Mouse (Mus musculus) embryo, embryonic 10 days (tissue): ENCODE measurements around the gene Nkain2.

Source experiments
- DNase-seq: peaks from one replicate; pipeline ENCODE4 v3.0.0-alpha.2; 2015; ENCODE audit warnings: low spot score

Nkain2 gene

DNA sequence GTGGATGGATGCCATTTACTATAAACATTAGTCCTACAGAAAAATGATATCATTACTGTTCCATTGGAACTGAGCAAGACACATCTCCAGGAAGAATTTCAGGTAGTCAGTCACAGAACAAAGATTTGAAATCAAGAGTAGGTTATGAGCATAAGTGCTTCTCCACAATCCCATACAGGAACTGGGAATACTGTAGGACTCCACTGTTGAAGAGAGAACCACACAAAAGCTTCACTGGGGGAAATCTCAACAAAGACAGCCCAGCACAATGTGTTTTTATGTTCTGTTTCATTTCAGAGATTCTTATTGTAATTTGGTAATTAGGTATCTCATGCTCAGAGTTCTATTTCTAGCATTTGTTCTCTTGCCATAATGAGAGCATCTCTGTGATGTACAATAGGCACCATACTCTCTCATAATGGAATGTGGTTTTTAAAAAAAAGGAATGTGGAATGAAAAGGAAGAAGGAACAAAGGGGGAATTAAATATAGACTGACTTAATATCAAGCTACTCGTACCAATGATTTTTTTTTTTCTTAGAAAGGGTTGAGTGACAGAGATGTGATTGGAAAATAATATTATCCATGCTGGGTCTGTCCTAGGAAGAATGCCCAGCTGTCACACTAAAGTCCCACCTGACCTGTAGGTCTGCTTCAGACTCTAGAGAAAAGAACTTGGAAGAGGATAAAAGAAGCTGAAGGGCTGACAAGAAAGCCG lies 313.5 kb downstream of the Nkain2 start:
- DNase-seq, result no peak

DNA sequence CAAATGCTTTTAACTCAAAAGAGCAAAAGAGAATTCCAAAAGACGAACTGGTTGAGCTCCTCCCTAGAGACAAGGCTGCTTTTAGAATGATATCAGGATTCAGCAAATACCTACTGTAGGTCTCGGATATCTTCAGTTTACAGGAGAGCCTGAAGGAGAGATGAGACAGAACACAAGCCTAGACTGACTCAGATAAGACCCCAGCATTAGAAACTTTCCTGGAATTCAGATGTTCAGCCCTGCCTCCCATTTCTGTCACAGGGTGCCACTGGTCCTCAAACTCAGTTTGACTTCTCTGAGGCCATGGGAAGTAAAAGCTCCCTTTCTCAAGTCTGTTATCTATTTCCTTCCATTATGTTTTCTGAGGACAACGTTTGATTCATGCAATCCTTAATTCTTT lies 332.6 kb downstream of the Nkain2 start:
- no peak for DNase-seq

DNA sequence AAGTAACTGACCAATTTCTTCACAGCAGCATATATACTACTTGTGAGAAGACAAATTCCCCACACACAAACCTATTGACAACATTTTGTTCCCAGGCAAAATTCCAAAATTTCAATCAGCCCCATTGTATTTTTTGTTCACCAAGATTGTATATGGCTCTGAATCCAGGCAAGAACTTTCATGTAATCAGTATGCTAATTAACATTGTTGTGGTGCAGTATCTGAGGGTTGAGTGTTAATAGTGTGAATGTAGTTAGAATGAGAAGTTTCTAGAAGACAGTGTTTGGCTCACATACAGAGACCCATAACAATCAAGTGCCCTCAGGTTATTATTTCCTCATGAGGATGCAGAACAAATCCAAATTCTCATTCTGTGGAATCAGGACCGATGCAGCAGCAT lies 354.2 kb downstream of the Nkain2 start:
- DNase-seq, result no peak

DNA sequence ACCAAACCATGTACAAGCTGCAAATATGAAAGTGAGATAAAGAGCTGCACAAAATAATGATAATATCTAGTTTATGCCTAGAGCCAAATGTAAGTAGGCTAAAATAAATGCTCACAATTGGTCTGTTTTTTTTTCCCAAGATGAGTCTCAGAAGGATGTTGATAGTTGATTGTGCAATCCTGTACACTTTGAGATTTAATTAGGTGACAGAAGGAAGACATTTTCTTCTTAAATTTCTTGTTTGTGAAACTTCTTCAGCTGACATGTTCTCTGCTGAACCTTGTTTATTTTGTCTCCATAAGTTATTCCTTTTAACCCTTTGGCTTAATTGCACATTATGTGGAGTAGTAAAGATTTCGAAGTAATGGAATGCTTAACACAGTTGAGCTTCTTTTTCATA lies 379.4 kb downstream of the Nkain2 start:
- DNase-seq, result no peak

DNA sequence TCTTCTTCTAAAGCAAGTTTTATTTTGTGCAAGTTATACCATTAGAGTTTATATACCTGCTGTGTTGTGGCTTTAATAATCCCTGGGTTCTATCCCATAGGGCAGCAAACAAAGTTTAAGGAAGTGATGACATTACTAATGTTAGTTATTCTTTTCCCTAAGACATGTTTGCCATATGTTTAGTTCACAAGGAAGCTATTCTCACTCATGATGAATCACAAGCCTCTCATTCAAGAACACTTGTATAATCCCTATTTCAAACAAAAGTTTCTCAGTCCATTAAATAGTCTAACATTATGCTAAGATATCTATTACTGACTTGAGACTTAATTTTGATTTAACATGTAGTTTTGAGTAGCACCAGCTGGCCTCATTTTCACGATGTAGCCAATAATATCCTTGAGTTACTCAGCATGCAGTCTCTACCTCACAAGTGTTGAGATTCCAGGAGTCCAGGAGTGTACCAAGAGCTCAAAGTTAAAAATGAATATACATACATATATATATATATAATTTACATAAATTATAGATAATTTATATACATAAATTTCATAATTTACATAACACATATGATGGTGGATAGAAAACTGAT lies 395.6 kb downstream of the Nkain2 start:
- DNase-seq, result no peak

DNA sequence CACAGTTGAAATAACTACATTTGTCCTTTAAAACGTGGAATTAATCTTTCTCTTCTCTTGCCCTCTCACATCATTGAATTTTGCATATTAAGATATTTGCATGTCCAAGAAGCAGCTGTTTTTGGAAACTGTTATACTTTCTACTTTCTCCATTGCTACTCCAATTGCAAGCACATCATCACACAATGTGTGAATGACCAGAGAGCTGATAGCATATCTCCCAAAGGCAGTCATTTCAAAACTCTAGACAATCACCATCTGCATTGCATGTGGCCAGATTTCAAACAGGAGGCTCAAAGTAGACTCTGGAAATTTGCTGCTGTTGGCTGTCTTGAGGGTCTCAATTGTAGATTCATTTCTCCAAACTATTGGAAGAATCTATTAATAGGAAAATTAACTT lies 396.7 kb downstream of the Nkain2 start:
- no peak for DNase-seq

DNA sequence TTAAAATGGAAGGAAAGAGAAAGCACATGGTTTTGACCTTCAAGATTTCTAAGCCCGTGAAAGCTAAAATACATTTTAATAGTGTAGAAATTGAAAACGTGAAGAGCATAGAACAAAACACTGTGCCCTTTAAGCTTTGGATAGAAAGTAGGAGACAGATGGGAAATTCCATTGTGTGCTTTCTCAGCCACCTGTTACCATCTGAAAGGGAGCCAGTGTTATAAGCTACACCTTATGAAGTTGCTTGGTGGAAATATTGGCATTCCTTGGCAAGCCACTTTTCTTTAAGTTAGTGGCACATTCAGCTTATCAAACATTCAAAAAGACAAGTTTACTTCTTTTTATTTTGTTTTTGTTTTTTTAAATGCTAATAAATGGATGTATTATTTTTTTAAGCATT lies 427.5 kb downstream of the Nkain2 start:
- DNase-seq, result no peak

DNA sequence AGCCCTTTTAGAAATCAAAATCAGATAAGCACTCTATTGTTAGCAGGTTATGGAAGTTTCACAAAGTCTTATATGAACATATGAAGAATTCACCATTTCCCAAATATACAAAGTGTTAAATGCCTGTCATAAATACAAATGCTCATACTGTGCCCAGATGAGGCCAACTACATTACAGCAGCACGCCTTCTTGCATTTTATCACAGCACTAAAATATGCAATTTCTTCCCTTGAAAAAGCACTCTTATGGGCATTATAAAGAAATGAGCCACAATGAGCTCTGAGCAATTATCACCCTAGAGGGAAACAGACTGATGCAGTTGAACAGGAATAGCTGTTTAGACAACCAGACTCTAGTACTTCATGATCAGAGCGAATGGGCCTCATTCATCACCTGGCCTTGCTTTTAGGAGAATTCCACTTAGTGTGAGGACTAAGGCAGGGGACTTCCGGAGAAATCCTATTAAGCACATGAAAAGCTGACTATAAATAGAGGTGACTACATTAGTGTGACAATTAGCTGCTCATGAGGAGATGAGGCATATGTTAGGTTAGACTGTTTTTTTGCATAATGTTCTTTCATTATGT lies 450.2 kb downstream of the Nkain2 start:
- DNase-seq, result no peak

DNA sequence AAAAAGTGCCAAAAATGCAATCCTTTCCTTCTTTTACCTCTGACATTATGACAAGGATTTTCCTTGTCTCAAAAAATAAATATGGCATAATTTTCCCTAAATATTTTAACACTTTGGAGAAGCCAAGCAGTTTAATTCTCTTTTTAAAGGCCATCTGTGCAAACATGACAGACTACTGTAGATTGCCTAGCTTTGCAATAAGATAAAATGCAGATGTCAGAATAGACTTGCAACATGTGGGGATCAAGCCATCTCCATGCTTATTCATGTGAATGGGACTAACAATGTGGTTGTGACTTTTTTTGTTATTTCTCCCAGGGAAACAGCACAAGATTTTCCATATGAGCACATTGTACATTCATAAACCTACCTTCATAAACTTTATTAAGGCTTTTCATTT lies 476.0 kb downstream of the Nkain2 start:
- DNase-seq, result no peak

DNA sequence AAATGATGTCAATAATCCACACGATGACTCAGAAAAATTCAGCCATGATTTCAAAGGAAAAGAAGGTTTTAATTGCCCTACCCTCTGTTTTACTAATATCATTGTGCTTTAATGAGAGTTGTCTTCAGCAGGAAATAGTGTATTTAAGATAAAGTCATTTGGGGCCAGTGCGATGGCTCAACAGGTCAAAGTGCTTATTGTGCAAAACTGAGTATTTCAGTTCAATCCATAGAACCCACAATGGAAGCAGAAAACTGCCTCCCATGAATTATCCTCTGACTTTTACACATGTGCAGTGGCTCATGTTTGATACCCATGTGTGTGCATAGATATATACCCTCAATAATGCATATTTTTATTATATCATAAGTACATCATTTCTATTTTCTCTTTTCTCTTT lies 478.9 kb downstream of the Nkain2 start:
- DNase-seq, result no peak

DNA sequence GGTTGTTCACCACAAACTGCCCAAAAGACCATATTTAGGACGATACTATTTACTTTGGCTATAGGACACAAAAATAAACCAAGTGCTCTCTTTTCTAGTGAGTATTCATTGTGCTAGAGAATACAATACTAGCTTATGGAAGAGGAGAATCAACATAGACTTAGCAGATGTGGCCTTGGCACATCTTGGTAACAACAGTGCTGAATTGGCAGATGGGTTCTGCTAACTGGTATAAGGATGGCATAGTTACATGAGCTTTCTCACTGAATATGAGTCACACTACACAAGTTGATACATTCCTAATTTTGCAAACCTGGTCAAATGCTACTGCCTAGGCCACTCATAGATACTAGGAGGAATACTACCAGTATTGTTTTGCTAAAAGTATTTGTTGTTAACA lies 489.3 kb downstream of the Nkain2 start:
- DNase-seq, result no peak

DNA sequence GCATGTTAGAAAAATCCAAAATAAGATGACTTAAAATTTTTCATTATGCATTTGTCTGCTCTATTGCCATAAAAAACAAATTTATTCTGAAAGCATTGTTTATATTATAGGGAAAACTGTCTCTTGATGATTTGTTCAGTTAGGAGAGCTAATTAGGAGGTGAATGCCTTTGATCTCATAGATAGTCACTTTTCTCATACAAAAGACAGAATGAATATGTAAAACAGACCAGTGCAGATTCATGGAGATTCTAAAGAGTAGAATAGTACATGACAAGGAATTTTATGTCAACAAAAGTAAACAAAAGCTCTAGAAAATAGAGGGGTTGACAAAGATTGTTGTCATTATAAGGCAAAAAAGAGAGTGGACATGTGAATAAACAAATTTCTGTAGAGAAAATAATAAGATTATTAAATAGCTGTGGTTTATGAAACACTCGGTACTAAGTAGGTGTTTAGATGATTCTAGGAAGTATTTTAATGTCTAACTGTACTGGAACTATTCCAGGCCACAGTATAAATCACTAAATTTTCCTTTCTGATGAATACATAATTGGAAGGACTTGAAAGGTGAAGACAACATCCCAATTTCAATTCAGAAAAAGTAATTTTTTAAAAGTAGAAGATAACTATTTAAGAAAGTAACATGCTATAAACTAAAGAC lies 496.3 kb downstream of the Nkain2 start:
- DNase-seq, result no peak

DNA sequence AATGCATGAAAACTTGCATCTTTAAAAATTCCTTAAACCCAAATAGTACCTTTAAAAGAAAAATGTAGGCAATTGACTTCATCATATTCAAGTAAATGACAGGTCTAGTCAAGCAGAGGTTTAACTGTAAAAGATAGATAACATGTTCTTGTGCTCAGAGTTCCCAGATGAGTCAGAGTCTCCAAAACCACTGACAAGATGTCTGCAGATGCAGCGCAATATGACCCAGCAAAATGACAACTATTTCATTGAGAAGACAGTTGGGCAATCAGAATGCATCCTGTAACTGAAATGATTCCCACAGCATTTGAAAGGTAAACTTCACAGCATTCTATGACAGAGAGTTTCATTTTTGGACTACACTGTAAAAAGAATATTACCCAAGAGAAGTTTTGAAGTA lies 496.9 kb downstream of the Nkain2 start:
- DNase-seq, result no peak

DNA sequence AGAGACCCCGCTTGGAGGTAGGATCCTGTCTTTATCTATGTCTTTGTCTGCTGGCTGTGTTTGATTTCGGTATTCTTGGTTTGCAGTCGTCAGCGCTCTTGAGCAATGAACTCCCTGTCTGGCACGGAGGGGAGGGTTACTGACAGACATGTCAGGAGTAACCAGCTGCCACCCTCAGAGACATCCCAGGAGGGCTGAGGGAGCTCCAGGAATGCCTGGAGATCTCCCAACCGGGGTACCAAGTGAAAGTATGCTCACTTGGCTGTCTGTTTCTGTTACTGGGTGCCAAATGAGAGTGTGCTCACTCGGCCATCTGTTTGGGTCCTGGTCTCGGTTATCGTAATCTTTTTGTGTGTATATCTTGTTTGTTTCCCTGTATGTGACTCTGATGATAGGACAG lies 577.5 kb downstream of the Nkain2 start:
- no peak for DNase-seq

DNA sequence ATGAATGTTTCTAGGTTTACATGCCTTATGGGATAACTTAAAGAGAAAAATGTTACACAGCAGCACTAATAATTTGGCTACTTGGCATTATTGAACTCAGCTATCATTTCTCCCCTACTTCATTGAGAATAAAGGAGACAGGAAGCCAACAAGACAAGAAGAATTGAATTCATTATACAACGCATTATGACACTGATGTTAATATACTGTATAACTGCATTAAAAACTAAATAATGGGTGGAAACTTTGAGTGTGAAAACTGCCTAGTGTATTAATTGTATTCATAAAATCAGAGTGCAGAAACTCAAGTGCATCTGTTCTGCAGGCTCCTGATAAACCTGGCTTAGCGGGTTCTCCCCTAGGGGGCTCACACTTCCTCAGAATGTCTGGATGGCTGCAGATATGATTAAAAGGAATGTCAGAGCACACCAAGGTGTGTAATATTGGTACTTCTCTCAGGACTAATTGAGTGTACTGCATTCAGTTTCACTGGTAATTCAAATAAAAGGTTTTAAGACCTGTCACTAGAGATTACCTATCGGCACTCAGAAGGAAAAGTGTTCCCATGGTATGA lies 589.2 kb downstream of the Nkain2 start:
- DNase-seq, result no peak

DNA sequence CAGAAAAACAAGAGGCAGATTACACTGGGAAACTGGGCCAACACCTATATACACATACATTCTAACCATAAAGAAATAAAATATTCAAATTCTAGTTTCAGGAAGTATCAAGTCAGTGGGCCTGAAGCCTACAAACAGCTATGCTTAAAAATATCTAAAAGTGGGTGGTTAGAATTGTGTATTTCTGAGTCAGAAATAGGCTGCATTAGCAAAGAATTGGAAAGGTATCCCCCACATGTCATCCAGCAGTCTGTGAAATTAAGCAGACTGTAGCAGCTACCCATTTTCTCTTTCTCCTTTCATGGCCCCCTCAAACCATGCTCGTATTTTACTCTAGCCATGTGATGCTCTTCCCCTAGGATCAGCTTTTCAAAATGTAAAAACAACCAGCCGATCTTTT lies 599.8 kb downstream of the Nkain2 start:
- DNase-seq, result no peak

DNA sequence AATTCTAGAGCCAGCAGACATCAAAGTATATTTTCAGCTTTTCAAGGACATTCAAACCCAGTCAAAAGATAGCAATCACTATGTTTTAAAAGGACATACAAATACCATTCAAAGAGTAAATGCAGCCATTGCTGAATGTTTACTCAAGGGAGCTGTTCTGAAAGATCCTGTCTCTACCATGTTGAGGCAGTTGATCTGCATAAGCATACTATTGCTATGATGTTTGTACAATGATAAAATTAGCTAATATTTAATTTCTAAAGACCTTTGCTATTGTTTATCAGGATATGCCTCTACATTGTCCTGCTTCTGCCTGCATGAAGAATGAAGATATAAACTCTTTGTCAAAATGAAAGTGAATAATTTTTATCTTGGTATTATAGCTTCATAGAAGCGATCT lies 606.6 kb downstream of the Nkain2 start:
- no peak for DNase-seq

DNA sequence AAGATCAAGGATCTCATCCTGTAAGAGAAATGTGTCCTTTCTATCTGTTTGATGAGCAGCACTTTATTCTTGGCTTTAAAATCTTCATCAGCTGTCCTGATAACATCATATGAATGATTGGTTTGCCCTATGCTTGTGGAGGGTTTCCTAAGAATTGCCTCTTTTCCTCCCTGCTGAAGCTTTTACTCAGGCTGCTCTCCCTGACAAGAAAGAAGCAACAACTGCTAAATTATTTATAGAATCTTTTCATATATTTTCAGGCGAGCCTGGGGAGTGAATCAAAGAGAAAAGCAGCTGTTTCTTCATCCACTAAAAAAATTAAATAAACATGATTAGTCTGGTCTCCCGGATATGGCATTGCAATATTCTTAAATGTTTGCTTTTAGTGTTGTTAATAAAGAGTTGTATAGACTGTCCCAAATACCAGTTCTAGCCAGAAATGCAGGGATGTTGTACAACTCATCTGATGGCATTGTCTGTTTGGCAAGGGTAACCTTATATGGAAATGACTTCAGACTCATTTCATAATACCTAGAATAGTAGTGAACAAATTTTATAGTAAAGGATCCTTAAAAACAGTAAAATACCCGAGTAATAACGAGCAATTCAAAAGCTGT lies 646.9 kb downstream of the Nkain2 start:
- DNase-seq, result no peak

DNA sequence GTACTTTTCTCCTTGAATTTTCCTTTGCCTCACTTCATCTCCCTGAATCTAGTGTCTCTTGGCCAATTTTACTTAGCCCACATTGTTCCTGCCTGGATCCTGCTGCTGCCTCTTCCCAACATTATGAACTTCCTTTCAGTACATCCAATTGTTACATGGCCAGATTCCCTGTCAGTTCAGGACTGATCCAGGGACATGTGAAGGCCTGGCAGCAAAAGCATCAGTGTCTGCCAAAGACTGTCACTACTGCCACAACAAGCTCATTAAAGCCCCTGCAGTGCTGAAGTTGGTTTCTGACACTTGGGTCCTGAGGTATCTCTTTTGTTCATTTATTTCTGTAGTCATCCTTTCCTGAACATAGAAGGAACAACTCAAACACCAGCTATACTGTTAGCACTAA lies 649.1 kb downstream of the Nkain2 start:
- no peak for DNase-seq

DNA sequence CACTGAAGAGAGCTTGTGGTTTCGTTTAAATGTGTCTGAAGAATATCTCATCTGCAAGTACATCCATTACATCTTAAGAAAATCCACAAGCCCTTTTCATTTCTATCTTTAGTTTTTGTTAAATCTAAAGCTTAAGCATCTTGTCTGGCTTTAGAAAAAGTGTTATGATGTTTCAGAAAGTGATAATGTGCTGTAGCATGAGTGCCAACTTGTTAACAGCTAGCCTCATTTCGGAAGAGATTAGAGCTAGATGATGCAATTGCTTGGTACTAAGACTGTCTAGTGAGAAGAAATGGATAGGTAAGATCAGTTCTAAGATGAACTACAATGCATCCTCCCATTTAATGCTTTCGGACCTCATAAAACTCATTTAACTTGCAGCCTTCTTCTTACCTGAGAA lies 707.3 kb downstream of the Nkain2 start:
- no peak for DNase-seq

DNA sequence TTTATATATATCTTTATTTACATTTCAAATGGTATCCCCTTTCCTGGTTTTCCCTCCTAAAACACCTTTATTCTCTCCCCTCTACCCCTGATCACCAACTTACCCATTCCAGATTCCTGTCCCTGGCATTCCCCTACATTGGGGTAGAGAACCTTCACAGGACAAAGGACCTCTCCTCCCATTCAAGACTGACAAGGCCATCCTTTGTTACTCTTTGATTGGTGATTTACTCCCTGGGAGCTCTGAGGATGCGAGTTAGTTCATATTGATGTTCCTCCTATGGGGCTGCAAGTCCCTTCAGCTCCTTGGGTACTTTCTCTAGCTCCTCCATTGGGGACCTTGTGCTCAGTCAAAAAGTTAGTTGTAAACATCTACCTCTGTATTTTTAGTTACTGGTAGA lies 798.9 kb downstream of the Nkain2 start:
- no peak for DNase-seq

DNA sequence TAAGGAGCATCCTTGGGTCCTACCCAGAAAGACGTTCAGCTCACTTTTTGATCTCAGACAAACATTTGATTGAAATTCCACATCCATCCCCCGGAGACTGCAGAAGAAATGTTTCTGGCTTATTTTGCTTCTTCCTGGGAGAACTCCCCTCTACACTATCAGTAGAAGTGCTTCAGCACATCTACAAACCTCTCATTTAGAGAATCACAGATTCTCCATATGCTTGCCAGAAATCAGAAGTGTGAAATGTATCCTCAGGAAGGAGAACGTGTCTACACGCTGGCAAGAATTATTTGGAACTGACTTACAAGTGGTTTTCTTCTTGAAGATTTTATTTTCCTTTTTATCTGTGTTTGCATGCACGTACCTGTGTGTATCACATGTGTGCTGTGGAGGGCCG lies 829.9 kb downstream of the Nkain2 start:
- DNase-seq, result no peak

DNA sequence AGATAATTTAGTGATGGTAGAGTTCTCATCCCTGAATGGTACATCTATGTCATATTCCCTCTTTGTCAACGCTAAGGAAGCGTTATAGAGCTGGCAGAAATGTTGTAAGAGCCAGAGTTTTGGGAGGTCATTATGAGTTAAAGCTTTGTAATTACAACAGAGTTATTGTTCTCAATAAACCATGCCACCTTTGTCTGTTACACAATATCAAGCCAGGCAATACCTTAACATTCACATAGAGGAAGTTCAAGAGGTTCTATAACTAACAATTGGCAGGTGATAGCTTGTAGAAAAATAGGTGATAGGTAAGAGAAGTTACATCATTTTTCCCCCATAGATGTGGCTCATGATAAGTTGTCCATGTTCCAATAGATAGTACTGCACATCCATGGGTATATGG lies 832.0 kb downstream of the Nkain2 start:
- DNase-seq, result no peak
